Mouse (Mus musculus): ENCODE data around the gene Fuom.
A peak's percentile ranks its signal among the peaks of the same experiment; 100 is the strongest.
"Not testable (repeated sequence)": the region's sequence is repeated elsewhere in the genome, so short reads cannot be mapped to it uniquely, and the experiment has no call there.

Fuom gene

GRCm38 (mm10) chr7:140101993-140102860, at the start of gene Fuom:
TSS of gene Fuom (minus strand) at chr7:140102441.
- DNase-seq, result peak; percentile 81 to 84

GRCm38 (mm10) chr7:140144550-140144949, 42.3 kb upstream of the Fuom start:
- DNase-seq, result no peak

GRCm38 (mm10) chr7:140141350-140141749, 39.1 kb upstream of the Fuom start:
- DNase-seq, result peak; percentile 71 to 76

GRCm38 (mm10) chr7:140138021-140138310, 35.7 kb upstream of the Fuom start:
- DNase-seq, result no peak

- DNase-seq, result peak; percentile 97 to 99
Observed at GRCm38 (mm10) chr7:140137135-140138020, 35.1 kb upstream of the Fuom start, which contains the start of gene Mtg1. TSS of gene Mtg1 (plus strand) at chr7:140137564.

- no peak for DNase-seq
Observed at GRCm38 (mm10) chr7:140135106-140135770, 33.0 kb upstream of the Fuom start.

GRCm38 (mm10) chr7:140134033-140134432, 31.8 kb upstream of the Fuom start:
- not testable (repeated sequence) for DNase-seq

GRCm38 (mm10) chr7:140132184-140132583, 29.9 kb upstream of the Fuom start:
- DNase-seq, result not testable (repeated sequence)

- no peak for DNase-seq
Observed at GRCm38 (mm10) chr7:140127911-140128310, 25.7 kb upstream of the Fuom start.

GRCm38 (mm10) chr7:140126934-140127333, 24.7 kb upstream of the Fuom start:
- no peak for DNase-seq

GRCm38 (mm10) chr7:140126022-140126350, 23.7 kb upstream of the Fuom start:
- DNase-seq, result no peak

- peak; percentile 87 to 93 for DNase-seq
Observed at GRCm38 (mm10) chr7:140125278-140126021, 23.2 kb upstream of the Fuom start.

- no peak for DNase-seq
Observed at GRCm38 (mm10) chr7:140124382-140124781, 22.1 kb upstream of the Fuom start.

GRCm38 (mm10) chr7:140122765-140123164, 20.5 kb upstream of the Fuom start:
- DNase-seq, result no peak

- DNase-seq, result no peak
Observed at GRCm38 (mm10) chr7:140121338-140121910, 19.2 kb upstream of the Fuom start.

- DNase-seq, result no peak
Observed at GRCm38 (mm10) chr7:140120484-140120883, 18.2 kb upstream of the Fuom start.

- DNase-seq, result peak; percentile 82 to 86
Observed at GRCm38 (mm10) chr7:140116329-140117054, 14.3 kb upstream of the Fuom start, which contains the start of gene Echs1. TSS of gene Echs1 (minus strand) at chr7:140116476.

GRCm38 (mm10) chr7:140115583-140116328, 13.5 kb upstream of the Fuom start, which contains the start of gene Paox:
TSS of gene Paox (plus strand) at chr7:140115799.
- peak in 1 of 2 experiments; percentile 19 for DNase-seq

GRCm38 (mm10) chr7:140111943-140112342, 9.7 kb upstream of the Fuom start:
- no peak for DNase-seq

GRCm38 (mm10) chr7:140104009-140104408, 1.8 kb upstream of the Fuom start:
- no peak for DNase-seq
